Mouse (Mus musculus): ENCODE measurements around the gene Entr1. TPM values are rescaled to one million over a fixed set of nuclear protein-coding genes. Genes with fewer than 3 reads are reported as not detected.

Gene Entr1
- polyA plus RNA-seq, 1 experiment from 2014 or later, result 75.3 TPM

DNA sequence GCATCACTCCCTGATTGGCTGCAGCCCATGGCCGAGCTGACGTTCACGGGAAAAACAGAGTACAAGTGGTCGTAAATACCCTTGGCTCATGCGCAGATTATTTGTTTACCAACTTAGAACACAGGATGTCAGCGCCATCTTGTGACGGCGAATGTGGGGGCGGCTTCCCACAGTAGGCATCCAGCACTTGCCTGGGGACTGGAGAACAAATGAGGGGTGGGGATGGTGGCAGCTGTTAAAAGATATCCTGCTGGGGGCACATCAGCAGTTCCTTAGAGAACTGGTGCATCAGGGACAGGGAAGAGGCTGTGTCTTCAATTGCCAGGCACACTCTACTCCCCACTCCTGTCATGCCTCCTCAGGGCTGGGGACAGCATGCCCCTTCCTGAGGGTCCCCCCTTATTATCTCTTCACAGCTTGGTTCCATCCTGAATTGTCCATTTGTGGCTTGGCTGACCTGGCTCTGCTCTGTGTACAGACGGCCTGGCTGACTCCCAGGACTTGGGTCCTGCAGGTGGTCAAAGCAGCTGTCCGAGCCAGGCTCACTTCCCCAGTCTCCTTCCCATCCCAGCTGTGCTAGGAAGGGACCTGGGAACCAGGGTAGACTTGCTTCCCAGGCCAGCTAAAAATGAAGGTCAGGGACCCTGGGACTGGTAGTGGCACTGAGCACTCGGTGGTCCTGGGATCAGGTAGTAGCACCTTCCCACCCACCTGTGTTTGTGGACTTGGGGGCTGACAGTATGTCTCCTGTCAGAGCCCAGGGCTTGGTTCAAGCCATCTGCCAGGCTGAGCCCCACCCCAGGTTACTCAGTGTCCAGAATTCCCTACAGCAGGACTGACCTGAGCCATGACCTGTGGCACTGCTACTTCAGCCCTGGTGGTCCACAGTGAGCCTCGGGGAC, 50.6 kb downstream of the Entr1 start:
- H3K9ac ChIP-seq (replicated peaks; ENCODE audit: low read depth), result no peak overlapping the region

More for the DNA sequence above, 50.6 kb downstream of the Entr1 start:
- Histone ChIP-seq H3K9me3 (ENCODE audit: low read length) (no peaks in the 10 kb centered on the region), H3K4me1 (ENCODE audit: insufficient read depth, low read depth, low read length) (peaks cover 15% of the 10 kb centered on the region; the same call in 1 of the 2 replicates), H3K4me3 (ENCODE audit: low read depth, low read length) (no peak overlapping the region), H3K4me2 (replicated peaks; ENCODE audit: low read depth, low read length) (no peak overlapping the region), H3K27ac (ENCODE audit: low read length) (no peak overlapping the region), H3K27me3 (replicated peaks; ENCODE audit: insufficient read depth, low read length) (no peaks in the 10 kb centered on the region), H3K36me3 (ENCODE audit: insufficient read depth, low read length) (no peaks in the 10 kb centered on the region)
- no peak for DNase-seq (ENCODE audit: low spot score)
- no peak for TF ChIP-seq EP300 (IDR thresholded peaks at IDR 0.05)
- TF ChIP-seq CTCF (IDR thresholded peaks at IDR 0.05), result no peak
- 82% methylated on average over 8 of the region's 13 CpGs for WGBS
- ATAC-seq, result no peak

Other genes with a start within 250 kb of the Entr1 start
- not detected in 2 replicates for gene Lhx3, start 181.0 kb downstream of the Entr1 start, polyA plus RNA-seq (2015; fragmentation: Nextera tagmentation; extraction: Ambion mirVana)
- 11.3 and 12.9 TPM in 2 replicates for gene Qsox2, start 151.8 kb downstream of the Entr1 start, polyA plus RNA-seq (2015; fragmentation: Nextera tagmentation; extraction: Ambion mirVana)
- gene Ccdc187, start 94.8 kb downstream of the Entr1 start, polyA plus RNA-seq (2015; fragmentation: Nextera tagmentation; extraction: Ambion mirVana), result 0.61 and 0.77 TPM in 2 replicates
- gene Gpsm1, start 73.8 kb downstream of the Entr1 start, polyA plus RNA-seq (2015; fragmentation: Nextera tagmentation; extraction: Ambion mirVana), result 29.0 and 33.0 TPM in 2 replicates
- gene Dnlz, start 37.2 kb downstream of the Entr1 start, polyA plus RNA-seq (2015; fragmentation: Nextera tagmentation; extraction: Ambion mirVana), result 14.2 and 15.5 TPM in 2 replicates
- gene Card9, start 28.4 kb downstream of the Entr1 start, polyA plus RNA-seq (2015; fragmentation: Nextera tagmentation; extraction: Ambion mirVana), result 9.9 and 10.9 TPM in 2 replicates
- 7.4 and 9.3 TPM in 2 replicates for gene Snapc4, start 8.7 kb downstream of the Entr1 start, polyA plus RNA-seq (2015; fragmentation: Nextera tagmentation; extraction: Ambion mirVana)
- 39.0 and 42.0 TPM in 2 replicates for gene Pmpca, start within 50 bp of the Entr1 start, polyA plus RNA-seq (2015; fragmentation: Nextera tagmentation; extraction: Ambion mirVana)
- 11.0 and 11.2 TPM in 2 replicates for gene Inpp5e, start 19.9 kb upstream of the Entr1 start, polyA plus RNA-seq (2015; fragmentation: Nextera tagmentation; extraction: Ambion mirVana)
- gene Sec16a, start 55.9 kb upstream of the Entr1 start, polyA plus RNA-seq (2015; fragmentation: Nextera tagmentation; extraction: Ambion mirVana), result 10.2 and 13.1 TPM in 2 replicates
- gene Notch1, start 127.3 kb upstream of the Entr1 start, polyA plus RNA-seq (2015; fragmentation: Nextera tagmentation; extraction: Ambion mirVana), result 11.8 and 14.7 TPM in 2 replicates
- 412 and 467 TPM in 2 replicates for gene Egfl7, start 190.7 kb upstream of the Entr1 start, polyA plus RNA-seq (2015; fragmentation: Nextera tagmentation; extraction: Ambion mirVana)
- not detected in 2 replicates for gene Gm20532, start 197.3 kb upstream of the Entr1 start, polyA plus RNA-seq (2015; fragmentation: Nextera tagmentation; extraction: Ambion mirVana)
- 59.5 and 72.8 TPM in 2 replicates for gene Agpat2, start 215.1 kb upstream of the Entr1 start, polyA plus RNA-seq (2015; fragmentation: Nextera tagmentation; extraction: Ambion mirVana)
- 6.2 and 8.2 TPM in 2 replicates for gene Fam69b, start 239.1 kb upstream of the Entr1 start, polyA plus RNA-seq (2015; fragmentation: Nextera tagmentation; extraction: Ambion mirVana)

Data from lung, postnatal 0 days (tissue).